Mouse (Mus musculus) lung, adult 18-20 months (tissue): ENCODE data around the gene Crygb.

Experiments
- DNase-seq, 2 experiments: peaks; one replicate each; pipeline ENCODE4 v3.0.0; 2022; ENCODE audit warnings: mixed read lengths in 2 of 2

Crygb gene

DNA sequence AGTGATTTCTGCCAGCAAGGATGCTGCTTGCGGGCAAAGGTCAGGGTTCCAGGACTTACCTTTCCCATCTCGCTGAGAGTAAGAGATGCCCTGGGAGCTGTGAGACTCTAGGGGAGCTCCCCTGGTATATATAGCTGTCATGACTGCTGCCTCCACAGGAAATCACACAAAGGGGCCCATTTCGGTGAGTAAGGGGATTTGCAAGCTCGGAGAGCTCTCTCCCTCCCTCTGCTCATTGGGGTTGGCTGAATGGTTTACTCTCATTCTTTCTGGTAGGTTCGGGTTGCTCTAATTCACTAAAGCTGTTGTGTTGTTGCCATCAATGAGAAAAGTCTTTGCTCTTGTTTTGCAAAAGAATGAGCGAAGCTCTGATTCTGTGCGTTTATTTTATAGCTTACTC lies at the start of gene Crygb:
Gene Crygb, minus strand, starts transcription at position 101 of the 400 bp plus-strand sequence.
- no peak for DNase-seq

DNA sequence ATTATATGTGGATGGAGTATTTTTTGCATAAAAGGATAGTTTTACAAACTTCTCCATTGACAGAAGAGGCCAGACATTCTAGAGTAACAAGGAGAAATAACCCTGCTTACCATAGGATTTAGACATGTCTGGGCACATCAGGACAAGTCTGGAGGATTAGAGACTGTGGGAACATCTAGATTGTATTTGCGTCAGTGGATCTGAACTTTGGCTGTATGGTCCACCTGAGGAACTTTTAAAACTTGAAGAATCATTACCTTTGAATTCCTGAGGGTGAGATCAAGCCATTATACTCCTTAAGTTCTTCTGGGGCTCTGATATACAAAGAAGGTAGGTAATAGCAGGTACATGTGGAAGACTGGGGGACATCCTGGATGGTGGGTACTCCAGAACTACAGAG lies 49.6 kb upstream of the Crygb start:
- DNase-seq, result no peak

DNA sequence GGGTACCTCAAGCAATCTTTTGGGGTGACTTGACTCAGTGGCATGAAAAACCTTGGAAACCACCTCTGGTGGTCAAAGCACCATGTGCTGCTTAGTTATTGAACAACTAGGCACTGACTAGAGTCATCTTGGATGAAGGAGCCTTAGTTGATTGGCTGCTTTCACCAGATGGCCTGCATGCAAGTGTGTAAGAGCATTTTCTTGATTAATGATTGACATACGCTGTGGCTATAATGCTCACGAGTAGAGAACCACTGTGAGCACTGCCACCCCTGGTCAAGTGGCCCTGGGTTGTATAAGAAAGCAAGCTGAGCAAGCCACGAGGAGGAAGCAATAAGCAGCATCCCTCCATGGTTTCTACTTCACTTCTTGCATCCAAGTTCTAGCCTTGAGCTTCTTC lies 48.1 kb upstream of the Crygb start:
- no peak for DNase-seq

DNA sequence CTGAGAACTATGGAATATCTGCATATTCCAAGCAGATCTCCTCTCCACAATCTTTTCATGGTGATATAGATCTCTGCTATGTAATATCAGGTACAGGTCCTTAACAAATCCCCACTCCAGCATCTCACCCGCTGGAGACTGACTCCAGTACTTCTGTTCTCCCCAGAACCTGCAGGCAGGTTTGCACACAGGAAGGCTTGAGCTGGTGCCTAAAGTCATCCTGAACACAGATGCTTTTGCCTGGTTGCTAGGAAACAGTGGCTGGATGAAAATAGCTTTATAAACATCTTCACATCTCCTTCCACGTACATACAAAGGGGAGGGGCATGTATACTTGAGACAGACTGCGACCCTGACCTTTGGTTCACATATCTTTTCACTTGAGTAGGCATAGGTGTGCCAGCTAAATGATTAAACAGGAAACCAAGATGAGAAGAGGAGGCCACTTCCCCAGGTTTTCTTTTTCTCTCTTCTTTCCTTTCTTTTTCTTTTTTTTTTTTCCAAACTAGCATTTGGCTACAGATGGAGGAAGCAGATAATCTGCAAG lies 47.6 kb upstream of the Crygb start:
- no peak for DNase-seq

DNA sequence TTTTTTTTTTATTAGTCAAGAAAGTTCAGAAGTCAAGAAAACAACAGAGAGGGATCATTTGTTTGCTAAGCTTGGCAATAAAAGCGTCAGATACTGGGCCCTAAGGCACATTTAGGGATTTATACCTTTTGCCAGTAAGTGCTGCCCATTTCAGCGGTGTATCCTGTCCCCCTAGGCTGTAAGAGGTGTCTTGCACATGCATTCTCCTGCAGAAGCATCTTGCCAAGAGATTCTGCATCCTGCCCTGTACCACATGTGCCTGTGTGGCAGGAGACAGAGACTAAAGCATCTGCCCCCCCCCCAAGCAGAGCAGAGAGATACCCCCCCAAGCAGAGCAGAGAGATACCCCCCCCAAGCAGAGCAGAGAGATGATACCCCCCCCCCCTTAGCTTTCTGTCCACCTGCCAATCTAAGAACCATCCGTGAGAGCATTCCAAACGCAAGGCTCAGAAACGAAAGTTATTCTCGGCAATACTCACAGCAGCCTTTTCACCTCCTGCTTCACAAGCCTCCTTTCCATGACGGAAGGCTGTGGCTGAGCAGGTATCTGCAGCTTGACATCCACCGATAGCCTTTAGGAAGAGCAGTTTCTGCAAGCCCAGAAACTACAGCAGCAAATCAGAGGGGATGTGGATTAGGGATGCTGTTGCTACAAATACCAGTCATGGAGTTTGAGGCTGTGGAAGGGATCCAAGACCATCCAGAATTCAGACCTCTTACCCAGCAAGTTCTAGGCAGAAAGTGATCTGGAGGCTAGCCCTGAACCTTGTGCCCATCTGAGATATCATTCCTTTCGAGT lies 40.7 kb upstream of the Crygb start, which contains the start of gene D630023F18Rik:
Gene D630023F18Rik, minus strand, starts transcription at position 641 of the 799 bp plus-strand sequence.
- DNase-seq, result no peak

DNA sequence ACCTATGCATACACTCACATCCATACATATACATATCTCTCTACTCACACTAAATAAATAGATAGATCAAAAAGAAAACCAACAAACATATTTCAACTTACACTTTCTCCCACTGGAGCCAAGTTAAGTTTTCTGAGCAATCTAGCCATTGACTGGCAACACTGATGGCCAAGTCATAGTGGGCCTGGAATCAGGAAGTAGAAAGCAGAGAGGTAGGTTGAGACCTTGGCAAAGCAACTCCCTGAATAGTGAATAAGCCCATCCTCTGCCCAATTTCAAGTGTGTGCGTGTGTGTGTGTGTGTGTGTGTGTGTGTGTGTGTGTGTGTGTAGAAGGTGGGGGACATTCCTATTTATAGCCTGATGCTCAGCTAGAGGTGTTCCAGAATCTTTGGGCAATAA lies 37.4 kb upstream of the Crygb start, which contains the start of gene Gm28845:
Gene Gm28845, minus strand, starts transcription at position 121 of the 400 bp plus-strand sequence.
- DNase-seq, result no peak

DNA sequence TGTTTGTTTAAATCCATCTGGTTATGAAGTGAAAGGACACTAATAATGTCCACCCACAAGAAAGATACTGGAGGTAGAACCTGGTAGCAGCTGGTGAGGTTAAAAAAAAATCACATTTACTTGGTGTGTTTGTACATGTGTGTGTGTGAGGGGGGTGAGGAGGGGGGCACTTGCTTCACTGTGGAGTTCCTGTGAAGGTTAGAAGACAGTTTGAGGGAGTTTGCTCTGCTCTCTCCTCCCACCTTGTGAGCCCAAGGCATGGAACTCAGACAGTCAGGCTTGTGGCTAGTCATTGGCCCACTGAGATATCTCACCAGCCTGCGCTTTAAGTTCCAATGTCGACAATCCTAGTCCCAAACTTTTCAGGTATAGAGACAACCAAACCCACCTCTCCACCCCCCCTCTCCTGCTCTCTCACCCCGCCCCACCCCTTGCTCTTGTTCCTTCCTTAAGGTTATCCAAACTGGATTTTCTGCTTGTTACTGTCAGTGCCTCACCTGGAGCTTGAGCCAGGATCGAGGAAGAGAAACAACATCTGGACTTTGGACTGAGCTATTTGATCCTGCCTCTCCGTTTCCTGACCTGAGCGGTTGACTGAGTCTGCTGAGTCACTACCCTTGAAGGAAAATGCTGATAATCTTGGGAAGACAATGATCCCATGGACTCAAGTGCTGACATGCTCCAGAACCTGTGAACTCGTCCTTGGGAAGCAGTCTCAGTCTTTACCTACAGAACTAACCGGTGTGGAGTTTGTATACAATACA lies 36.2 kb upstream of the Crygb start:
- DNase-seq, result no peak

DNA sequence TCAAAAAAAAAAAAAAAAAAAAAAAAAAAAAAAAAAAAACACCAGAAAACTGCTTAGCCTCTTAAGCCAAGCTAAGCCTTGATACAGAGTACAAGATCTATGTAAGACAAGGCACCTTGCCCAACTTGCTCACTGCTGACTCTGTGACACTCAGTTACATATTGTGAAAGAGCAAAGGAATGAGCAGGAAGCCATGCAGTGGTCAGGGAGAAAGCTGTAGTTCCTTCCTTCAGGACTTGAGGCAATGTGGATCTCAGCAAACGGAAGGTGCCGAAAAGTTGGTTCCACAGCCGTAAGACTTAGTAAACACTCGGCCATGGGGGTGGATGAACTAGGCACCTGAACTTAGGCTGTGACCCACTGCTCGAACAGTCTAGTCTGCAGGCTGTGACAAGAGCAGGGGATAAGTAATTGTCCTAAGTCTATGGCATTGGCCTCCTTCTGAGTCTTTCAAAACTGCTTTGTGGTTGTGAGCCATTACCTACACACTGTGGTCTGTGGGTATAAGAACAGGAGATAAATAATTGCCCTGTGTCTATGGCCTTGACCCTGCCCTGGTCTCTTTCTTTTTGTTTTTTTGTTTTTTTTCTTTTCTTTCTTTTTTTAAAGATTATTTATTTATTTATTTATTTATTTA lies 31.6 kb upstream of the Crygb start:
- DNase-seq, result peak; percentile 53 to 68

DNA sequence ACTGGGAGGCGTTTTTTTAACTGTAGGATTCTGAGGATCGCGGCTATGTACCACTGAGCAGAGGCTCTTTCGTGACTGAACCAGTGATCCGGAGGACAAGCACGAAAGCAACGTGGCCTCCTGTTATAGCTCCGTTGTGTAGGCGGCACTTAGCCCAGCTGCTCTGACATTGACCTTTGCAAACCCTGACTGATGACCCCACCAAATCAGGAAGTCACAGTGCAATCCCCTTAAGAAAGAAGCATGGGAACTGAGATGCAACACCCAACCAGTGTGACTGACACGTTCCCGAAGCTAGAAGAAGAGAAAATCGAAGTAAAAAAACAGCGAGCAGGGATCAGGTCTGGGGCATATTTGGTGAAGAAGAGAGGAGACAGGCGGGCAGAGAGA lies 30.7 kb upstream of the Crygb start:
- peak; percentile 30 to 40 for DNase-seq

DNA sequence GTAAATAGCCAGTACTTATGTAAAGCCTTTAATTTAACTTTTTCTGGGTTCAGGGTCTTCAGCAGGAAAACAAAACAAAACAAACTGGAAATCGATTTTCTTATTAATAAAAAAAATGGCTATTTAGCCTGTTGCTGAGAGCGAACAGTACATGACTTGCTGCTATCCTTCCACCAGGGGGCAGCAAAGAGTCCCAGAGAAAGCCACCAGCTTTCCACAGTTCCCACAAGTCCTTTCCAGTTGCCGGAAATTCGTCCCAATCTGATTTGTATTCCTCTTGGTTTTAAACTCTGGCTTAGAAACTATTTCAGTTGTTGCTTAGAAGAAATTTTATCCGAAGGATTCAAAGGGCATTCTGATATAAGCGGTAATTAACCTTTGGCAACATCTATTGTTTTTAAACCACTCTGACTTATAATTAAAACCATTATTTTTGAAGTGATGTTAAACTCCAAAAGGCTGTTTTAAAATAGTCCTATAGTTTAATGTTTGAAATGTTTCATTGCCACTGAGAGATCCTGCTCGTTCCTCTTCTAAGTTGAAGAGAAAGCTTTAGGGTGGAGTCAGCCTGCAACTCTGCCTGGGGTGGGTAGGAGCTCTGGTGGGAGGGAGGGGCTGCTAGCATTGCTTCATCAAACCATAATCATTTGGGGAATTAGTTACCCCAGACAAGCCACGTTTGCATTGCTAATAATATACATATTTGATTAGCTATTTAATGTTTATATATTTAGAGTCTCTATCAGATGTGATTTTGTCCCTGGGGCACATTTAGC lies 30.1 kb upstream of the Crygb start:
- DNase-seq, result peak; percentile 65 to 78

DNA sequence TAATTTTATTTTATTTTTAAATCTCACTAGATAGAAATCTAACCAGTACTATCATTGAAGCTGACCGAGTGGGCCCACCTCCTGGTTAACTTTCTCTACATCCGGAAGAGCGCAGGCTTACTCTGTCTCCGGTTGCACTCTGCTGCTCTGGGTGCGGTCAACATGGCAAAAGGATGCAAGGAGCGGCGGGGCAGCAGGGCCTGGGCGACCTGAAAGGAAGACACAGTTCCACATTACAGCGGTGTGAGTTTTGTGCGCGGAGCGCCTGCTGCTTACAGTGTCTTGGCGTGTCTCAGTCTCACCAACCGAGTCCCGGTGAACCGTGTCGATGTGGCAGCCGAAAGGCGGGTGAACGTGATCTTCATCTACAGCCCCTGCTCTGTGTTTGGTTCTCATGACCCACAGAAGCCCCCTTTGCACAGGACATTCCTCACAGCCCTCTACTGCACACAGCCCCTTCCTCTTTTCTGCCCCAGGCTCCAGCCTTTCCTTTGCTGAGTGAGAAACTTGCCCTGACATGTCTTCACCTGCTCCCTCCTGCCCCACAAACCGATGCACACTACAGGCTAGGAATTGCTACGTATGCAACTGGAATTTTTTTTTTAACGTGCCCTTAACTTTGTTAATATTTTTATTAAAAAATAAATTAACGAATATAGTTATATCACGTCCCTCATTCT lies 27.8 kb upstream of the Crygb start:
- DNase-seq, result no peak

DNA sequence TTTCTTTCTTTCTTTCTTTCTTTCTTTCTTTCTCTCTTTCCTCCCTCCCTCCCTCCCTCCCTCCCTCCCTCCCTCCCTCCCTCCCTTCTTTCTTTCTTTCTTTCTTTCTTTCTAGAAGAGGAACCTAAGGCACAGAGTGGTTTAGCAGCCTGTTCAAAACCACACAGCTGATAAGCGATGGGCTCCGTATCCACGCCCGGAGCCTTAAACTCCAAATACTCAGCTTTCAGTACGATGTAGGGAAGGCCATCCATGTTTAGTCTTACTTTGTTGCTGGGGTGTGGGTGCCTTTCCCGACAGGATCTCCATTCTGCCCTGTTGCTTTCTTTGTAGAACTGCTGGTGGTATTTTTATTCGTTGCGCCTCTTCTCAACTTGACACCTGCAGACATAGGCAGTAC lies 27.1 kb upstream of the Crygb start:
- no peak for DNase-seq

DNA sequence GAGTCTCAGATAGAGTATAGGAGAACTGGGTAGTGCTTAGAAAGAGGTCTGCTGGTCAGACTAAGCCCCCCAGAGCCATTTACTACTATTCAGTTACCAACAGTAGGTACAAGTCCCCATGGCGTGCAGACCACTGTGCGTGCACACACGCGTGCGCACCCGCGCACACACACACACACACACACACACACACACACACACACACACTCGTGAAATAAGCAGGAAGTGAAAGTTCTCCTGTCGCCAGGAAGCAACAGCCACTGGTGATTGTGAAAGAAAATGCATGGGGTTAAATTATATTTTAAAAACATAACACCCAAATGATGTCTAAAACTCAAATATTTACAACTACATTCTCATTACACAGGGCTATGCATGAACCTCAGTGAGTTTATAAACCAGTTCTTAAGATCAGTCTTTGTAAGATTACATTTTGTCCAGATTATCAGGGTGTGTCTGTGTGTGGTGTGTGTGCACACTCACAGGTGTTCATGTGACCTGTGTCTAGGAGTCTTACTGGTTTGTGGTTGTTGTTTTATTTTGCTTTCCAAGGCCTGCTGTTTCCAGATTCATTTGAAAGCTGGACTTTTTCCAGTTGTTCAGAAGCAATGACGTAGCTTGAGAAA lies 25.7 kb upstream of the Crygb start:
- DNase-seq, result no peak

DNA sequence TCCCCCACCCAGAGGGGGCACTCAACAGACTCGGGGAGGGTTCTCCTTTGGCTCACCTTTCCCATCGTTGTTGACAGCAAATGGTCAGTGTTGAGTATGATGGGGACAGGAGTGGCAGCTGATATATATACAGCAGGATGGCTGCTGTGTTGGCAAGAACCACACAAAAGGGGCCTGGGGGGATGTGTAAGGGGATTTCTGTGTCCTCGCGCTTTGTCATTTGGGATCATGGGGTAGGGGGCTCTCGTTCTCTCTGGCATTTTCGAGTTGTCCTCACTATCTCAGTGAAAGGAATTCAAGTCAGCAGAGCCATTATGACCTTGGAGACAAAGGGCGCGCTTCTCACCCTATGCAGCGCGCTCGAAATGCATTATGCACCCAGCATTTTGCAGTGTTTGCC lies 21.2 kb upstream of the Crygb start, which contains the start of gene Cryga:
Gene Cryga, minus strand, starts transcription at position 101 of the 400 bp plus-strand sequence.
- DNase-seq, result no peak

DNA sequence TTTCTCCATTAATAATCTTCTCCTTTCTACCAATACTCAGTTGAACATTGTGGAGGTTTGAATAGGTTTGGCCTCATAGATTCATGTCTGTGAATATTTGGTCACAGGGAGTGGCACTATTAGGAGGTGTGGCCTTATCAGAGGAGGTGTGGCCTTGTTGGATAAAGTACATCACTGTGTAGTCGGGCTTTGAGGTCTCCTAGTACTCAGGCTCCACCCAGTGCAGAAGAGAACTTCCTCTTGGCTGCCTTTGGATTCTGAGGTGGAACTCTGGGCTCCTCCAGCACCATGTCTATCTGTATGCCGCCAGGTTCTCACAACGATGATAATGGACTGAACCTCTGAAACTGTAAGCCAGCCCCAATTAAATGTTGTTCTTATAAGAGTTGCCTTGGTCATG lies 14.9 kb upstream of the Crygb start:
- DNase-seq, result no peak

DNA sequence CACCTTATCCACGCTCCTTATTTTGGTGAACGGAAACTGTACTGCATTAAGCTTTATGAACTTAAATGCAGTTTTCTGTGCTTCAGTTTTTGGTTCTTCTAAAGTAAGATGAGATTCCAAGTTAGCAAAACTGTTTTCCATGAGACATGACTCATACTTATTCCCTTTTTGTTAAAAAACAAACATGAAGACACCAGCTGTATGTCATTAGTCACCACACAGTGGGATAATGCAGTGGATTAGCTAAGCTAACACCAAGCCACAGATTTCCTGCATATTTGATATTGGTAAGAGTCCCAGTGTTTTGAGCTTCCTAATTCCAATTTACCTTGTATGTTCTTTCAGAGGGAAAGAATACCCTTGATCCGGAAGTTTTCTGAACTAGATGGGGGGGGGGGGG lies 9.5 kb upstream of the Crygb start:
- DNase-seq, result no peak

DNA sequence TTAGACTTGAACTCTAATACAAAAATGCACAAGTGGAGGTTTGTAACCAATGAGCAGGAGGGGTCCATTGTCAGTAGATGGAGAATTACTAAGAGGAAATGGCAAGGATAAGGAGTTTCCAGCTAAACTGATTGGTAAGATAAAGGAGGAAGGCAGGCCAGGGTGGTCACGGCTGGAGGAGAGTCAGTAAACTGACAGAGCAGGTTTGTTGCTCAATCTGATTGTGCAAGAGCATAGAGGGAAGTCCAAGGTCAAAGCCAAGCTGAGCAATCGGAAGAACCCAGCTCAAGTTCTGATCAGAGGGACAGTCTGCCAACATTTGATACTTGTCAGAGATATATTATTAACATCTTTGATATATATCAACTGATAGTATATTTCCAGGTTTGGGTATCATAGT lies 8.3 kb upstream of the Crygb start:
- DNase-seq, result peak; percentile 64 to 81

DNA sequence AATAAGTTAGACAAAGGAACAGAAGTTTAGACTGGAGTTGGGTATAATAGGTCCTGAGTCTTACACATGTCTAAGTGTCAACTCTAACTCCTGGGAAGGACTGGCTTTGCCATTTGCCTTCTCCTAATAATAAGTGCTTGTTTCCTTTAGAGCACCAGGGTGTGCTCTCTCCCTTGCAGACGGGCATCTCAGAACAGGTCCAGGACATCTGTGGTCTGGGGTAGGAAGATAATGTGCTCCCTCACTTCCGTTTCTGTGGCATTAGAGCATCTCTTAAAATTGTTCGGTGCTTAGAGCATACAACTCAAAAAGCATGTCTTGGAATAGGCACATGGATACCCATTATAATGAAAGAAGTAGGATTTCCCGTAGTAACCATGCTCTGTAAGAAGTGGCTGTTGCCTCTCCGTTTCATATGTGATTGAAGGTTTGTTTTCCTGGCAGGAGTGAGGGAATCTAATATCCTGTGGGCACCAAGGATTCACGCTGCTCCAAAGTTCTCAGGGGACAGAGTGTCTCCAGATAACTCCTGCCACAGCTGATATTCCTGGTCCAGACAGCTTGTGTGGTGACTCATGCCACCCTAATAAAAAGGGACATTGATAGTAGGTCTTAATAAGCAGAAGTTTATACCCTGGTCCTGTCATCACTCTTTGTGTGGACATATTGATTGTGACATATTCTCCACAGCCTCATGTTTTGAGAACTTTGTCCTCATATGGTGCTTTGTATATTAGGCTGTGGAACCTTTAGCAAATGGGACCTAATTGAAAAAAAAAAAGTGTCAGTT lies 6.7 kb upstream of the Crygb start:
- DNase-seq, result no peak

DNA sequence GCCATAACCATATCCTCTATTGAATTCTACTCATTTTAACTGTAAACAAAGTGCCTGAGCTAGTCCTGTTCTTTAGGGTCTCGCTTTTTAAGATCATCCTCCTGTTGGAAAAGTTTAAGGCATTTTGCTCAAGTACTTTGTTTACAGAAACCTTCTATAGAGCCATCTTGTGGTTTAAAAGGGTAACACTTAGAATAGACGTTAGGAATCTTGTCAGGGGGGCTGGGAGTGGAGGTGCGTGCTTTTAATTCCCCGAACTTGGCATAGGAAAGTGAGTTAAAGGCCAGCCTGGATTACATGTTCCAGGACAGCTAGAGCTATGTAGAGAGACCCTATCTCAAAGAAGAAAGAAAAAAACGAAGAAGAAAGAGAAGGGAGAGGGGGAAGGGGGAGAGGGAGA lies 6.5 kb downstream of the Crygb start:
- no peak for DNase-seq

DNA sequence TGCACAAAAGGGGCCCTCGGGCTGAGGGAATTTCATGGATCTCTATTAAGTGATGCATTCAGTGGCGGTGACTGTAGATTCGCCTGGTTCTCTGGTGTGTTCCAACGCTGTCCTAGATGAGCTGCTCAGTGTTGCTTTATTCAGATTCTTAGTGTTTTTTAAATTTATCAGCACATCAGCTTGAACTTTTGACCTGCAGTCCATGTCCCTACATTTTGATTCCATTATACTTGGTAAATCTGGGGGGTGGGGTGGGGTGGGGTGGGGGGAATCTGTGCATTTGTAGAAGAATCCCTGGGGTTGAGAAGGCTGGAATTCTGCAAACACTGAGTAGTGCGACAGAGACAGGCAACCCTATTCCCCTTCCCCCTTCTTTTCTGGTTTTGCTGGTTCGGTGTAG lies 8.5 kb downstream of the Crygb start, which contains the start of gene Crygc:
Gene Crygc, minus strand, starts transcription at position 101 of the 400 bp plus-strand sequence.
- DNase-seq, result no peak
